Mouse (Mus musculus) liver, adult 2 months (tissue): ENCODE data around the gene Cdc45. TPM values are rescaled to one million over a fixed set of nuclear protein-coding genes. Genes with fewer than 3 reads are reported as not detected.
"Not testable (repeated sequence)": the region's sequence is repeated elsewhere in the genome, so short reads cannot be mapped to it uniquely, and the experiment has no call there.

Experiments used
- DNase-seq: peaks from one replicate; pipeline ENCODE4 v3.0.0-alpha.2; 2011; ENCODE audit warnings: low read depth, low spot score; ENCODE audit errors: extremely low read depth
- H3K27ac ChIP-seq: fragments of 200-500 bp; replicated peaks from 2 replicates; pipeline ENCODE4 v1.5.1; 2012; ENCODE audit warnings: low read depth, mild to moderate bottlenecking, control low read depth, inconsistent platforms, low read length; ENCODE audit not compliant: insufficient read depth
- H3K27me3 ChIP-seq: fragments of 200-500 bp; 2 replicates; pipeline ENCODE4 v1.6.1; 2012; ENCODE audit warnings: mild to moderate bottlenecking, moderate library complexity, low read length, inconsistent platforms; ENCODE audit not compliant: control insufficient read depth, insufficient read depth
- H3K36me3 ChIP-seq: fragments of 200-500 bp; 2 replicates; pipeline ENCODE4 v1.6.1; 2012; ENCODE audit warnings: low read length, inconsistent platforms; ENCODE audit not compliant: control insufficient read depth, insufficient read depth
- H3K4me1 ChIP-seq: fragments of 200-500 bp; 2 replicates; pipeline ENCODE4 v1.6.1; 2011; ENCODE audit warnings: low read length; ENCODE audit not compliant: control insufficient read depth, insufficient read depth
- H3K4me3 ChIP-seq: fragments of 200-500 bp; 2 replicates; pipeline ENCODE4 v1.5.1; 2011; ENCODE audit warnings: low read depth, mild to moderate bottlenecking, control low read depth, low read length, moderate library complexity; ENCODE audit not compliant: insufficient read depth
- H3K79me2 ChIP-seq: fragments of 200-500 bp; 2 replicates; pipeline ENCODE4 v1.6.1; 2012; ENCODE audit warnings: inconsistent platforms, mild to moderate bottlenecking, low read length, moderate library complexity; ENCODE audit not compliant: control insufficient read depth, insufficient read depth
- H3K9ac ChIP-seq: fragments of 200-500 bp; 2 replicates; pipeline ENCODE4 v1.6.1; 2012; ENCODE audit warnings: low read depth, mild to moderate bottlenecking, control low read depth, inconsistent platforms, low read length
- CTCF ChIP-seq: fragments of 200-500 bp; IDR thresholded peaks from 2 replicates; pipeline ENCODE4 v1.5.1; 2011; ENCODE audit warnings: low read depth, low read length, control low read depth
- POLR2A ChIP-seq: fragments of 200-500 bp; IDR thresholded peaks from 2 replicates; pipeline ENCODE4 v1.6.1; 2011; ENCODE audit warnings: low read length, control low read depth; ENCODE audit not compliant: insufficient read depth; ENCODE audit errors: extremely low read depth
- WGBS: fragments of 180-500 bp; shearing (Covaris S2); methylation state at CpG from one replicate; pipeline ENCODE4 v1.1.7; 2018; 5-methylcytosine and 5-hydroxymethylcytosine counted together
- polyA plus RNA-seq: library from polyadenylated mRNA; depleted of rRNA; stranded (reverse); fragments of >200 nt; gene quantifications from 2 replicates; pipeline ENCODE4 v1.2.3, GENCODE M21; 2012; rRNA removed
- total RNA-seq: library from RNA; depleted of rRNA; stranded (reverse); fragments of >200 nt; gene quantifications from 2 replicates; pipeline ENCODE4 v1.2.3, GENCODE M21; 2014; rRNA removed

Gene Cdc45
- total RNA-seq (0.83 and 2.1 TPM in 2 replicates), polyA plus RNA-seq (1.3 and 1.4 TPM in 2 replicates)

GRCm38 (mm10) chr16:18811468-18812384 is at the start of gene Cdc45, which contains the start of gene Ufd1:
Gene Cdc45, minus strand, starts transcription at chr16:18811987.
Gene Ufd1, plus strand, starts transcription at chr16:18811779.
- H3K27ac ChIP-seq: peak within 1 kb of the TSS; percentile 72
- DNase-seq: peak; percentile 97
- peak within 1 kb of the TSS; percentile 86 for H3K4me3 ChIP-seq
- peaks cover 7% of the 10 kb centered on the region for H3K4me1 ChIP-seq
- peaks cover 16% of the 10 kb centered on the region; the same call in 1 of the 2 replicates for H3K36me3 ChIP-seq
- peaks cover 8% of the 10 kb centered on the region; the same call in 1 of the 2 replicates for H3K79me2 ChIP-seq
- no peaks in the 10 kb centered on the region for H3K27me3 ChIP-seq
- peak within 1 kb of the TSS; percentile 95 for H3K9ac ChIP-seq
- WGBS: under 1% methylated on average over 42 of the region's 42 CpGs
- no peak for TF ChIP-seq CTCF
- TF ChIP-seq POLR2A: no peak

- WGBS: 59% methylated on average over 1 of the region's 1 CpGs
These were observed 48.4 kb upstream of the Cdc45 start for GRCm38 (mm10) chr16:18860186-18860585.

DNA sequence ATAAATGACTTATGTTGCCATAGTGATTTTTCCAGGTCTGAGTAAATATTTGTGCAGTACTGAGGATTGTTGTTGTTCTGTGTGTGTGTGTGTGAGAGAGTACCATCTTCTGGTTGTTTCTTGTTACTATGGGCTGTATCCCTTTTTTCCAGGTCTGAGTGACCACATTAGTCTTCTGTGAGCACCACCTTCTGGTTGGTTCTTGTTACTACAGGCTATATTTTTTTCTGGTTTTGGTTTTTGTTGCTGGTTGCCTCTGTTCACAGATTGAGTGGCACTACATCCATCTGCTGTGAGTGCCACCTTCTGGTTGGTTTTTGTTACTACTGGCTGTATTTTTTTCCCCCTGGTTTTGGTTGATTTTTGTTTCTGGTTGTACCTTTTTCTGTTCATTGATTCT is 46.8 kb upstream of the Cdc45 start:
- no peaks in the 10 kb centered on the region for H3K27me3 ChIP-seq
- DNase-seq: peak; percentile 86

More at GRCm38 (mm10) chr16:18860186-18860585, 48.4 kb upstream of the Cdc45 start:
- Histone ChIP-seq H3K4me1 (0 out of 2 replicates have a peak, but pooled peaks cover 3% of the 10 kb centered on the region), H3K27ac (no peak overlapping the region), H3K79me2 (no peaks in the 10 kb centered on the region), H3K4me3 (no peak overlapping the region), H3K9ac (no peak overlapping the region), H3K27me3 (no peaks in the 10 kb centered on the region), H3K36me3 (no peaks in the 10 kb centered on the region)
- DNase-seq: peak; percentile 89
- TF ChIP-seq POLR2A (no peak), CTCF (no peak)

DNA sequence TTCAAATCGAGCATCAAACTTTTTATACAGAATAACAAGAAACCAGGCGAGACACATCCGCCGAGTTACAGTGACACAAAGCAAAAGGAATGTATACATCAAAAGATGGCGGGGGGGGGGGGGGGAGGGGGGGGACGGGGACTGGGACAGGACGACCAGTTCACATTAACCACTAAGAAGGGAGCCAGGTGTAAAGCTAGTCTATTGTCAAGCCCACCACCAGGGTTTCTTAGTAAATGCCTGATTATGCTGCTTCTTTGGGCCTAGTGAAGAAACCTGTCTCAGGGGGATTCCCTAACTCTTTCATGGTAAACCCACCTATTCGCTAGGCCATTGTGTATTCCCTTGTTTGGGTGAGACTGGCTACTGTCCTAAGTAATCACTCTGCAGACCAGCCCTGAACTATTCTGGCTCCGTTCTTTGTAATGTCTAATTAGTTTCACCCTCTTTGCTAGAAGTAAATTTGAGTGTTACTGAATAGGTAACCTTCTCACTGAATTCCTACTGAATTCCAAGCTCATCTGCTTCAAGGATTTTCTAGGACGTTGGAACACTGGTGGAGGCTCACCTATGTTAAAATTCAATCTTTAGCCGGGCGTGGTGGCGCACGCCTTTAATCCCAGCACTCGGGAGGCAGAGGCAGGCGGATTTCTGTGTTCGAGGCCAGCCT is 37.9 kb upstream of the Cdc45 start:
- H3K27me3 ChIP-seq, H3K4me1 ChIP-seq, H3K9ac ChIP-seq, DNase-seq, H3K36me3 ChIP-seq, H3K79me2 ChIP-seq, H3K27ac ChIP-seq, H3K4me3 ChIP-seq: not testable (repeated sequence)
- WGBS: 86% methylated on average over 17 of the region's 17 CpGs

More for the DNA sequence above, 46.8 kb upstream of the Cdc45 start:
- Histone ChIP-seq H3K4me1 (0 out of 2 replicates have a peak, but pooled peaks cover 3% of the 10 kb centered on the region), H3K79me2 (no peaks in the 10 kb centered on the region), H3K4me3 (no peak overlapping the region), H3K9ac (no peak overlapping the region), H3K27ac (no peak overlapping the region), H3K36me3 (no peaks in the 10 kb centered on the region)
- TF ChIP-seq POLR2A: no peak
- no peak for TF ChIP-seq CTCF

DNA sequence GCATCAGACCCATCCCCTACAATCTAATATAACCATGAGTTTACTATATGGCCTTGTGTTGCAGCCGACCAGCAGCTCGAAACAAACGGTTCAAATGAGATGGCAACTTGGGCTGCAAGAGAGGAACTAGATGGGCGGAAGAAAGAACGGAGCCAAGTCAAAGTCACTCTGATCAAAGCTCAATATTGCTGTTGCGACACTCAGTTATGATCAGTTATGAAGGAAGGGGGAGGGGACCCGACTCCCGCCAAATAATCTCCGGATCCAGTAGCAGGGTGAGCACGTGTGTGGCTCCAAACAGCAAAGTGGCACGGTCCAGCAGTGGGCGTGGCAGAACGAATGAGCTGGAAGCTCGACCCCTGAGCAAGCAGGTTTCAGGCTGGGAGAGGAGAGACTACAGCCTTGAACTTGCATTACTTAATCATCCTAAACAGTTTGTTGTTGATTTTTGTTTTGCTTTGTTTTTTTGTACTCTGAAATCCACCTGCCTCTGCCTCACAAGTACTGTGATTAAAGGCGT is 34.6 kb upstream of the Cdc45 start:
- TF ChIP-seq CTCF (no peak), POLR2A (no peak)
- H3K36me3 ChIP-seq: no peaks in the 10 kb centered on the region
- no peaks in the 10 kb centered on the region for H3K27me3 ChIP-seq
- H3K79me2 ChIP-seq: no peaks in the 10 kb centered on the region
- H3K4me3 ChIP-seq: no peak overlapping the region
- peaks cover 3% of the 10 kb centered on the region; the same call in 1 of the 2 replicates for H3K4me1 ChIP-seq
- H3K9ac ChIP-seq: no peak overlapping the region
- 19% methylated on average over 15 of the region's 15 CpGs for WGBS
- peak; percentile 90 for DNase-seq
- no peak overlapping the region; the same call in 1 of the 2 replicates for H3K27ac ChIP-seq
